Mouse (Mus musculus): ENCODE measurements around the gene Pla2g10.

GRCm38 (mm10) chr16:13702184-13702583 is 28.6 kb downstream of the Pla2g10 start:
- TF ChIP-seq POLR2A (IDR thresholded peaks at IDR 0.05; ENCODE audit: borderline replicate concordance, extremely low read depth, insufficient read depth, insufficient read length, poor library complexity, severe bottlenecking) (no peak), CTCF (IDR thresholded peaks at IDR 0.05; ENCODE audit: borderline replicate concordance, extremely low read depth, insufficient read depth, insufficient read length) (no peak)
